Mouse (Mus musculus) cortical plate, adult 2 months (tissue): ENCODE data around the gene Dnal1.

Source experiments
- CTCF ChIP-seq: fragments of 200-500 bp; IDR thresholded peaks from 2 replicates; pipeline ENCODE4 v1.5.1; 2011; ENCODE audit warnings: mild to moderate bottlenecking, control low read depth, low read length; ENCODE audit not compliant: insufficient read depth; ENCODE audit errors: extremely low read depth
- POLR2A ChIP-seq: fragments of 200-500 bp; IDR thresholded peaks from 2 replicates; pipeline ENCODE4 v1.6.1; 2011; ENCODE audit warnings: mild to moderate bottlenecking, low read length, control low read depth; ENCODE audit not compliant: insufficient read depth; ENCODE audit errors: extremely low read depth

DNA sequence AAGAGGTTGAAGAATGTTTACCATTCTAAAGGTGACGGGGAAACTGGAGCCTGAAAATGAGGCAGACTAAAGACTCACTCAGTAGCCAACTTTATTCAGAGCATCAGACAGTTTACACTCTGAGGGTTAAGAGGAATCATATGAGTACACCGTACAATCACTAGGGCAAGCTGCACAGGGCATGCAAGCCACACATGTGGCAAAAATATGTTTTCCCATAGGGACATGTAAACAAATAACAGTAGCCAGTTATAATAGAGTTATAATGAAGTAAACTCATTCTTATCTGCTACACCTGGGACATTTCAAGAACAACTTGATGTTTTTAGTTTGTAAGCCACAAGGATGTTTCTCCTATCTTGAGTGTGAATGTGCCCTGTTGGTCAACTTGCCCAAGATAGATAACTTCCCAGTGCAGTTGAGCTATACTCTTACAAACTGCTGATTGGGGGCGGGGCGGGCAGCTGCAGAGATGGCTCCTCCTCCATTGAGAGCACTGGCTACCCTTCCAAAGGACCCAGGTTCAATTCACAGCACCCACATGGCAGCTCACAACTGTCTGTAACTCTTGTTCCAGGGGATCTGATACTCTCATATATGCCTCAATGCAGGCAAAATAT lies 36.7 kb upstream of the Dnal1 start:
- TF ChIP-seq CTCF (no peak), POLR2A (no peak)
